Mouse (Mus musculus): ENCODE data around the gene Prtg.

Gene Prtg

DNA sequence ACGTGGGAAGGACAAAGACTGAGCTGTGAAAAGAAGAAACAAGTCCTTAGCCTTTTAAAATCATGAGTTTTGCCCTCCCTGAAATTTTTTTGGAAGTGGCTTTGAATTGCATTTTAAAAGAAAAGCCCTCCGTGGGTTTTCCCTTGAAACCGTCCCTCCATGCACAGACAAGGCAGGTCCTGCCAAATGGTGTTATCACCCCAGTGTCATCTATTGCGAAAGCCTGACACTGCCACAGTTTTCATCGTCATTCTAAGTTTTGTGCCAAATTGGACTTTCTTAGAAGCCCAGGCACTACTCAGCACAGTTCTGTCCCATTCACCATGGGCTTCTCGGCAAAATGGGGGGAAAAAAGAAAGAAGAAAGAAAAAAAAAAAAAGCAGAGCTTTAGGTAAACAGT, 106.9 kb downstream of the Prtg start:
- no peak for DNase-seq (ENCODE audit: low read depth)

DNA sequence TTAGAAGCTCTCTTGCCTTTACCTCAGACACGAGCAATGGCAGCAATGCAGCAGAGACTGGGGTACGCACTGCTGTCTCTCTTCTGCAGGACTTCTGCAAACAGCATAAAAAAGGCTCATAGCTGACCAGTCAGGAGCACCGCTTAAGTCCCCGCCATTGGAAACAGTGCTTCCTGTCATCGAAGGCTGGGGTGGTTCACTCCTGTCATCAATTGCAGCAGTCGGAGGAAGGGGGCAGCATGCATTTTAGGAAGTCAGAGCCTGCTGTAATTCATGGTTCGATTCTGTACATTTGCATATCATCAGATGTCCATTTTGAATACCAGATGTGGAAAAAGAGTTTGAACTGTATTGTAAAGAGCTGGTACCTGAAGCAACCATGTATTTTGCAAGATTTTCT, 109.1 kb downstream of the Prtg start:
- no peak for DNase-seq (ENCODE audit: low read depth)

DNA sequence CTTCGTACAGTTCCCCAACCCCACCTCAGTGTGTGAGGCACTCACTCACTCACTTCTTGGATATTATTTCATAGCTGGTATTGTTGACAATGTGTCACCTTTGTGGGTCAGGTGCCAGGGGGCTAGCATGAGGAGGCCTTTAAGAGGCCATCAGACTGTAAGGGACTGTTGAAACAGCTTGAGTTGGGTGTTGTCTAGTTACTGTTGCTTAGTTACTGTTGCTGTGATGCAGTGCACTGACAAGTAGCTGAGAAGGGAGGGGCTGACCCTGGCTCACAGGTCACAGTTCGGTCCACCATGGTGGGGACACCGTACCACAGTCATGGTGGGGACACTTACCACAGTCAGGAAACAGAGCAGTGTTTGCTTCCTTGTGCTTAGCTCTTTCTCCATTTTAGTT, 116.4 kb downstream of the Prtg start:
- DNase-seq (ENCODE audit: low read depth) = no peak

DNA sequence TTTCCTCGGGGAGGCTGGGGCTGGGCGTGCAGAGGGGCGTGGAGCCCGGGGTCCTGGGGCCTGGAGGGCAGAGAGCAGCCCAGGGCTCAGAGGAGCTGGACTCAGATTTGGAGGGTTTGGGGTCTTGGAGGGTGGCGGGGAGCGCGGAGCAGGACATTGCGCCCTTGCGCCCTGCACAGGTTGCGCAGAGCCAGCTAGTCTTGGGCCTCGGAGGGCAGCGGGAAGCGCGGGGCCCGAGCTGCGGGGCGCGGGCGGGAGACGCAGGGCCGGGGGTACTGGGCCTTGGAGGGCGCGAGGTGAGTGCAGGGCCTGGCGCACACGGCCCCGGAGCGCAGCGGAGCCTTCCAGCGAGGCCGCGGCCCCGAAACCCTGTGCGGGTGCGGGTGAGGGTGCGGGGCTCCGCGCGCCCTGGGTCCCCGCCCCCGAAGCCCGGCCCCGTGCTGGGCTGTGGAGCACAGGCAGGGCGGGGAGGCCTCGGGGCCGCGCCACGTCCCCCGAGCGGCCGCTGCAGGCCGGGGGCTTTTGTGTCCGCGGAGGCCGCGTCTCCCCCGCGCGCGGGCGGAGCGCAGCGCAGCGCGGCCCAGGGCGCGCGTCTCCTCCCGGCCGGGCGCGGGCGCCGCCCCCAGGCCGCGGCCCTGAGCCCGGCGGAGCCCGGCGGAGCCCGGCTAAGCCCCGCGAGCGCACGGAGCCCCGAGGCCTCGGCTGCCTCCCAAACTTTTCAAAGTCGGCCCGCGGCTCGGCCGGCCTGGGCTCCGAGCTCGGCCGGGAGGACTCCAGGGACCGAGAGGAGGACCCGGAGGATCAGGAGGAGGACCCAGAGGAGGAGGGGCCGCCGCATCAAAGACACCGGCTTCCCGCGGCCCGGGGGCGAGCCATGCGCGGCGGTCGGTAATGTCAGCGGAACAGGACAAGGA, 118.6 kb downstream of the Prtg start, which contains the start of gene Pygo1:
Pygo1 (plus strand) TSS at position 625 of the 914 bp plus-strand sequence.
- no peak for DNase-seq (ENCODE audit: low read depth)

DNA sequence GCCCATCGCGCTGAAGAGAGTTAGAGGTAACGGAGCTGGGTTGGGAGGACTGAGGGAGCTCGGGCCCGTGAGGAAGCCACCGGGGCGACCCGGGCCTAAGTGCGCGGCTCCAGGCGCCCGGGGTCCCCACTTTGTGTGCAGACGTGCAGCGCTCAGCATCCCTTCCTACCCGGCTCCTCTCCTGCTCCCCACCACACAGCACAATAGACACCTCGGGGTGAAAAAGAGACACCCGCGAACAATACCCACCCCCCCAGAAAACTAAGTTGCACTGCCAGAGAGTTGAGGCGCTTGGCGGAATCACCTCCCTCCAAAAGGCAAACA, 119.2 kb downstream of the Prtg start:
- DNase-seq (ENCODE audit: low read depth) = no peak

DNA sequence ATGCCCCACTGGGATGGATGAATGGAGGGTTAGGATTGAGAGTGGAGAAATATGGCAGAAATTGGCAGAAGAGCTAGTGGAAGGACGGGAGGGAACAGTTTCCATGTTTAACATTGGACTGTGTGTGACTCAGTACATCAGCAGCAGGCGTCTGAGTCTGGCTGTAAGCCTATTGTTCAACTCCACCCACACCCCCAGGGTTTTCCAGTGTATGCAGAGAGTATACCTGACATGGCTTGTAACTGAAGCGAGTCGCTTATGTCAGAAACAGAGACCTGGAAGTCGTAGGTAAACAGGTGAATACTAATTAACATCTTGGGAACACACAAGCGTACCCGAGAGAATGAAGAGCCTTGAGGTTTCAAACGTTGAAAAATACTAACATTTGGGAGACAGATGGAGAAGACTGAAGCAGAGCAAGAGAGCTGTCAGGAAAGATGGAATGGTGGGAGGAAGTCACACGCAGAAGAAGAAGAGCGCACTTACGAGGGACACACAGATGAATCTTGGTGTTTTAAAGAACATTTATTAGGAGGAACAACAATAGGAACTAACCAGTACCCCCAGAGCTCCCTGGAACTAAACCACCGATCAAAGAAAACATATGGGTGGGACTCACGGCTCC, 124.6 kb downstream of the Prtg start:
- DNase-seq (ENCODE audit: low read depth) = no peak

DNA sequence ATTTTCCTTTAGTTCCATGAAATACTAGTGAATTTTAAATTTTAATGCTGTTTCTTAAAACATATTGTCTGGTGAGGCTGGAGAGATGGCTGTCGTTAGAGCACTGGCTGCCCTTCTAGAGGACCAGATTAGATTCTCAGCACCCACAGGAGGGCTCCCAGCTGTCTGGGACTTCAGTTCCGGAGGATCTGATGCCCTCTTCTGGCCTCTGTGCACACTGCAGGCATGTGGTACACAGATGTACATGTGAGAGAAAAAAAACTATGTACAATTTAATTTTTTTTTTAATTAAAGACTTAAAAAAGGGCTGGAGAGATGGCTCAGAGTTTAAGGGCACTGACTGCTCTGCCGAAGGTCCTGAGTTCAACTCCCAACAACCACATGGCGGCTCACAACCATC, 128.6 kb downstream of the Prtg start:
- DNase-seq (ENCODE audit: low read depth) = no peak

DNA sequence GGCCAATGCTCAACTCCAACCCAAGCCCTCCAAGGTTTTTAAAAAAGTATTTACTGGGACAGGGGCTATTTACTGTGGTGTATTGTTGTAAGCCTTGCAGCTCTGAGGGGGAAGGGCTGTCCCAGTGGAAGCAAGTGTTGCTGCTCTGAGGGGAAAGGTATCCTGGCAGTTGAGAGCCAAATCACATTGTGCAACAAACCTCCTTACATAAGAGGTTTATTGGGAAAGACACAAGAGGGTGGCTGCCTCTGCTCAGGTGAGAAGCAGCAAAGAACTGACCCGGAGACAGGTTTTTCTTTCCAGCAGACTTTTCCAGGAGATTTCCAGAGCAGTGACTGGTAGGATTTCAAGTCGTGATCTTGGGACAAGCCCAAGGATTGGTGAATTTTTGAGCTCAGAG, 129.6 kb downstream of the Prtg start:
- DNase-seq (ENCODE audit: low read depth) = no peak

DNA sequence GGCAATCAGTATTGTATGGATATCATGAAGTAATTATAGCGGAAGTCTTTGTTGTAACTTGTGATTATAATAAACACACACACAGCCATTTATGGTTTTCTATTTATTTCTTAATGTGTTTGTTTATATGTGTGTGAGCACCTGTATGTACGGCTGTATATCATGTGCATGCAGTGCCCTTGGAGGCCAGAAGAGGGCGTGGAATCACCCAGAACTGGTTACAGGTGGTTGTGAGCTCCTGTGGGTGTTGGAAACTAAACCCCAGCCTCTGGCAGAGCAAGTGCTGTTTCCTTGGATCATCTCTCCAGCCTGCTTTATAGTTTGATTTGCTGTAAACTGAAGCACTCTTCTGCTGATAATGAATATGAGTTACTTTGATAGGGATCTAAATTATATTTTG, 136.8 kb downstream of the Prtg start:
- no peak for DNase-seq (ENCODE audit: low read depth)

DNA sequence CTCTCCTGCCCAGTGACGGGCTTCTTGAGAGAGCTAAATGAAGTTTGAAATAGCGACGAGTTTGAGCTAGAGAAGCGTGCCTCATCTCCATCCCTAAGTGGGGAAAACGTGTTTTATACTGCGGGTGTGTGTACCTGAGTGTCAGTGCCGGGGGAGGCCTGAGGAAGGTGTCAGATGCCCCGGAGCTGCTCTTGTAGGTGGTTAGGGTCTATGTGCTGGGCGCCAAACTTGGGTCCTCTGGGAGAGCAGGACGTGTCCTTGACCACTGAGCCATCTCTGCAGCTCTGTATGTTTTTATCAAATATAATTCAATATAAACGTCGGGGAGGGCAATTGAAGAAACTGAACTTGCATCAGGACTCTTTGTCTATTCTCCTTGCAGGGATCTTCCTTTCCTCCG, 137.6 kb downstream of the Prtg start:
- DNase-seq (ENCODE audit: low read depth) = no peak

DNA sequence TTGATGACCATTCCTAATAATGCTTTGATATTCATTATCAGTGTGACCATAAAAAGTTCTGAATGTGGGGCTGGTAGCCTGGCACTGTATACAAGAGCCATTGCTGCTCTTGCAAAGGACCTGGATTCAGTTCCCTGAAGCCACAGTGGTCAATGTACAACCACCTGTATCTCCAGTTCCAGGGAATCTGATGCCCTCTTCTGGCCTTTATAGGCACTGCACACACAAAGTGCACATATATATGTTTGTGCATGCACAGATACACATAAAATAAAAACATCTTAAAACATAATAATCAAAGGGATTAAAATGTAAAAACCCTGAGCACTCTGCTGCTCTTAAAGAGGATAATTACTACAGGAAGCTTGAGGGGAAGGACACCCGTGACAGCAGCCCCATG, 140.3 kb downstream of the Prtg start:
- no peak for DNase-seq (ENCODE audit: low read depth)

DNA sequence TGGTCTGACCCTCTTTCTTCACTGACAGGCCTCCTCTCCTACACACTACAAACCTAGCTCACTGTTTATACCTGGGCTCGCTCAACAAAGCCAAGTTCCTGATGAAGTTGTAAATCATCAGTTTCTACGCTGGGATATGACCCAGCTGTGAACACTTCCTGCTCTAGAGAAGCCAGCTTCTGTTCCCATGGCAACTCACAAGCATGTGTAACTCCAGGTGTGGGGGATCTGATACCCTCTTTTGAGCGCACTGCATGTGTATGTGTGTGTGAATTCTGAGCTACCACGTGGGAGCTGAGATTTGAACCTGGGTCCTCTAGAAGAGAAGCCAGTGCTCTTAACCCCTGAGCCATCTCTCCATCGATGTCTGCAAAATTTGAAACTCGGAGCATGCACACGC, 142.9 kb downstream of the Prtg start:
- DNase-seq (ENCODE audit: low read depth) = no peak

DNA sequence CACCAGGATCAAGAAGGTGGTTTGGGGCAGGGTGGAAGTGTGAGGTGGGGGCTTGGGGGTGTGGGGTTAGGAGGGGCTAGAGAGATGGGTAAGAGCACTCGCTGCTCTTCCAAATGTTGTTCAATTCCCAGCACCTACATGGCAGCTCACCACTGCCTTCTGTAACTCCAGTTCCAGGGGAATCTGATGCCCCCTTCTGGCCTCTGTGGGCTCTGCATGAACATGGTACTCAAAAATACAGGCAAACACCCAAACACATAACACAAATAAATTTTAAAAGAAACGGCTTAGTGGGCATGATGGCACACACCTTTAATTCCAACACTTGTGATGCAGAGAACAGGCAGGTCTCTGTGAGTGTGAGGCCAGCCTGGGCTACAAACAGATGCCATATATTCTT, 148.1 kb downstream of the Prtg start:
- no peak for DNase-seq (ENCODE audit: low read depth)

DNA sequence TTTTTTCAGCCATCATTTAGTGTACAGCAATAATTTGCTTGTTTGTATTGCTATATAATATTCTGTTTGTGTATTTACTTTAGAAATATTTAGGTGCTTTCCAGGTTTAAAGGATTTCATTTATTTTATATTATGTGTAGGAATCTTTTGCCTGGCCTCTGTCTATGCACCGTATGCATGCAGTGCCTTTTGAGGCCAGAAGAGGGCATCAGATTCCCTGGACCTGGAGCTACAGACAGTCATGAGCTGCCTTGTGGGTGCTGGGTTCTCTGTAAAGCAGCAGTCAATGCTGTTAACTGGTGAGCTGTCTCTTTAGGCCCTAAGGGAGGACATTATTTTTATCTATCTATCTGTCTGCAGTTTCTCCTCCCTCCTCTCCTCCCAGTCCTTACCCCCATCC, 148.9 kb downstream of the Prtg start:
- DNase-seq (ENCODE audit: low read depth) = no peak

DNA sequence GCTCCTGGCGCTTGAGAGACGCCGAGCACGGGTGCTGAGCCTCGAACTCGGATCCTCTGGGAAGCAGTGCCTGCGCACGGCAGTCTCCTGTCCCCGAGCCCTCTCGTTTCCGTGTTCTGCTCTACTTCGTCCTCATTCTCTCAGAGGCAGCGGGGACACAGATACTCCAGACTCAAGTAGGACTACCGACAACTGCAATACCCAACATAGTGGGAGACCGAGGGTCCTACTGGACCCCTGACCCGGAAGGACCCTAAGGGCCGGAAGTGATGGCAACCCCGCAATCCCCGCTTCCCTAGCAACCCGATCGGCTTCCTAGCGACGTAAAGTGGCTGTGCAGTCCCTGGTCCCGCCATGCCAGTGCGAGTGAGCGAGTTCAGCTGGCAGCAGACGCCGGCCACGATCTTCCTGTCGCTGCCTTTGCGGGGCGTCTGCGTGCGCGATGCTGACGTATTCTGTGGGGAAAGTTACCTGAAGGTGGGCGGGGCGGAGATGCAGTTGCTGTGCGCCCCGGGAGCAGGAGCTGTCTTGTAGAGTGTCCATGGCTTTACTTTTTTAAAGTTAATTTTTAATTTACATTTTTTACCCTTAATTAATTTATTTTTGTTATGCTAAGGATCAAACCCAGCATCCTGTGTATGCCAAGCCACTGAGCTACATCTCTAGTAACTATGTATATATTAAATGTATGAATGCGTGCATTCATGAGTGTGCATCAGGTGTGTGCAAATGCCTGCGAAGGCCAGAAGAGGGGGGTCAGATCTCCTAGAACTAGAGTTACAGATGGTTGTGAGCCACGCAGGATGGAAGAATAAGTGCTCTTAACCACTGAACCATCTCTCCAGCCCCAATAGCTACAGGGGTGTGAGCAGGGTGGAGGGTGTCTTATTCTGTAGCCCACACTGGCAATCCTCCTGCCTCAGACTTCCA, 152.1 kb downstream of the Prtg start, which contains the start of the genes Dyx1c1 and Gm44503:
Dyx1c1 (plus strand) TSS at position 265 of the 930 bp plus-strand sequence.
Gm44503 (plus strand) TSS at position 332 of the 930 bp plus-strand sequence.
- DNase-seq (ENCODE audit: low read depth) = peak; percentile 39

DNA sequence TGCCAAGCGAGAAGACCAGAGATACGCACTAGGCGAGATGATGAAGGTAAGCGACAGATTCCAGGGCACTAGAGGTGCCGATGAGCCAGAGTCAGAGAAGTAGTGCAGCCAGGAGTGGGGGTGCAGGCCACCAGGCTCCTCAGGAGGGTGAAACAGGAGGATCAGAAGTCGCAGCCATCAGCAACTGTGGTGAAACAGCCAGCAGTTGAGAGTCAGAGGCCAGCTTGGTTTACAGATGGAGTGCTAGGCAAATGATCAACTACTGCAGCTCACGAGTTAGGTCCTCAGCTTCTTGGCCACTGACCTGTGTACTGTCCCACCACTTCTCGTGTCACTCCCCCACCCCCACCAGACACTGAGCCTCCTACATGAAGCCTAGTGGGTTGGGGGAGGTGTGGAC, 154.7 kb downstream of the Prtg start:
- DNase-seq (ENCODE audit: low read depth) = no peak

DNA sequence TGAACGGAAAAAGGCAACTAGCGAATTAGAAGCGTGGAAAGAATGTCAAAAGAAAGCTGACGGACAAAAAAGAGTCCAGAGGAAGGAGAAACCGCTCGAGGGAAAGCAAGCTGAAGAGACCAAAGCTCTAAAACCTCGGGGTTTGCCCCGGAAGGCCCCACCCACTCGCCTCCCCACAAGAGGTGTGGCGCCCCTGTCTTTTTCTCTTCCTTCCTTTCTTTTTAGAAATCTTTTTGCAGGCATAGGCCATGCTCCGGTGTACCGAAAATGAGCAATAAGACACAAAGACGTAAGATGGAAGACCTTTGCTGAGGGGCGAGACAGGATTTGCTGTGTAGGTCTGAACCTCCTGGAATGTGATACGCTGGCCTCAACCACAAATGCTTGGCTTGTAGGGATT, 155.3 kb downstream of the Prtg start:
- no peak for DNase-seq (ENCODE audit: low read depth)

Measured in fibroblast of lung, adult 2 months (primary cell).